Mouse (Mus musculus) central nervous system, embryonic 18 days (tissue): ENCODE data around the gene Olfr1221. TPM values are rescaled to one million over a fixed set of nuclear protein-coding genes. Genes with fewer than 3 reads are reported as not detected.

Source experiments
- polyA plus RNA-seq: library from polyadenylated mRNA; depleted of rRNA; stranded (reverse); fragments of >200 nt; gene quantifications from 2 replicates; pipeline ENCODE4 v1.2.3, GENCODE M21; 2012; rRNA removed

Olfr1221 gene
- polyA plus RNA-seq = not detected in 2 replicates

GRCm38 (mm10) chr2:89117183-89117582 is at the start of gene Olfr1221:
TSS of gene Olfr1221 (minus strand) at chr2:89117283.

DNA sequence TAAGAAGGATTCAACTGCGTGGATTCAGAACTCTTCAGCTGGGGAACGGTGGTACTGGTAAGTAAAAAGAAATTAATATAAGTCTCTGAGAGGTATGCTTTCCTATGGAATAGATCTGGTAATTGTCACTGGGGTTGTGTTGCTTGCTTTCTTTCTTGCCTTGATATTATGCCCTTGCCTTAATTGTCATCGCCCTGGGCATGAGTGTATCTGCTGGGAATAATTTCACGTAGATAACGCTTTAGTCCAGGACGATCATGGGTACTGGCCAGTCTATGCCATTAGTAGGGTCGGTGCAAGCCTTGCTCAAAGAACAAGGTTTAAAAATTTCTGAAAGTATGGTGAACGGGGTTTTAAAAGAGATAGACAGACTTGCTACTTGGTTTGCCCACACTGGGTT is 46.9 kb upstream of the Olfr1221 start, which contains the start of gene Olfr1224-ps1:
Gene Olfr1224-ps1, minus strand, starts transcription at position 101 of the 400 bp plus-strand sequence.

GRCm38 (mm10) chr2:89151460-89151859 is 34.4 kb upstream of the Olfr1221 start, which contains the start of gene Olfr1223:
TSS of gene Olfr1223 (minus strand) at chr2:89151560.

DNA sequence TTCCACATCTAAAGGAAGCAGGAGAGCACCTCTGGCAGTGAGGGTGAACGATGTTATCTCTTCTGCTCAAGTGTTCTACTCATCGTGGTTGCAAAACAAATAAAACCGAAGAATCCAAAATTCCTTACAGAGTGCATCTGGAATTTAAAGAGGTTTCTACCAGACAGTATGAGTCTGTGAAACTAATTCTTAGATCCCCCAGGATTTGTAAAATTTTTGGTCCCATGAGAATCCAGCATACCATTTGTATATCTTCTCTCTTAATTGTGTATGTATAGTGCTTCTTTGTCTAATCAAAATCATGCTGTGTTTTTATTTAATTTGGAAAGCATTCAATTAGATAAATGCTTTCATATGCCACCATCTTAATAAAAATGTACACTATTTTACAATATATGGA is 15.9 kb upstream of the Olfr1221 start, which contains the start of gene Olfr1222:
Gene Olfr1222, minus strand, starts transcription at position 101 of the 400 bp plus-strand sequence.

DNA sequence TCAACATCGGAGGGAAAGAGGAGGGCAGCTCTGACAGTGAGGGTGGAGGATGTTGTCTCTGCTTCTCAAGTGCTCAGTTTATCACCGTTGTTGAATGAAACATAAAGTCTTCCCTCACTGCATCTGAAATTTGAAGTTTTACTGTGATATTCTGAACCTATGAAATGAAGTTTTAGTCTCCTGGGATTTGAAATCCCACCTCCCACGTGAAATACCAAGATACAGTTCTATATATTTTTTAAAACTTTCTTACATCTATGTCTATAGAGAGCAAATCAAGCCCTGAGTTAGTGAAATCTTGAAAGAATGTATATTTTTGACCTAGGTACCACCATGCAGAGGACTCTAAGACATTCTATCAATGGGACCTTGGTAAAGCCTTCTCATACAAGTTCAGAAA is 10.3 kb downstream of the Olfr1221 start, which contains the start of gene Olfr1220:
Gene Olfr1220, minus strand, starts transcription at position 101 of the 400 bp plus-strand sequence.

GRCm38 (mm10) chr2:89083413-89083812 is 33.7 kb downstream of the Olfr1221 start, which contains the start of gene Olfr1219:
TSS of gene Olfr1219 (minus strand) at chr2:89083513.

GRCm38 (mm10) chr2:89061087-89061486 is 56.0 kb downstream of the Olfr1221 start, which contains the start of gene Olfr1218:
TSS of gene Olfr1218 (minus strand) at chr2:89061187.

Other genes starting within 250 kb of the Olfr1221 start
- gene Olfr1208, start 215.0 kb downstream of the Olfr1221 start, polyA plus RNA-seq = not detected in 2 replicates
- not detected in 2 replicates for gene Olfr1209, start 202.1 kb downstream of the Olfr1221 start, polyA plus RNA-seq
- not detected in 2 replicates for gene Olfr1211, start 179.2 kb downstream of the Olfr1221 start, polyA plus RNA-seq
- gene Olfr1212, start 163.3 kb downstream of the Olfr1221 start, polyA plus RNA-seq = not detected in 2 replicates
- not detected in 2 replicates for gene Gm13762, start 137.0 kb downstream of the Olfr1221 start, polyA plus RNA-seq
- not detected in 2 replicates for gene Olfr1214, start 124.6 kb downstream of the Olfr1221 start, polyA plus RNA-seq
- gene Olfr1215, start 110.3 kb downstream of the Olfr1221 start, polyA plus RNA-seq = not detected in 2 replicates
- gene Olfr1216, start 98.9 kb downstream of the Olfr1221 start, polyA plus RNA-seq = not detected in 2 replicates
- gene Olfr1217, start 85.2 kb downstream of the Olfr1221 start, polyA plus RNA-seq = not detected in 2 replicates
- not detected in 2 replicates for gene Olfr1218, start 56.1 kb downstream of the Olfr1221 start, polyA plus RNA-seq
- not detected in 2 replicates for gene Olfr1219, start 33.8 kb downstream of the Olfr1221 start, polyA plus RNA-seq
- not detected in 2 replicates for gene Olfr1220, start 10.4 kb downstream of the Olfr1221 start, polyA plus RNA-seq
- not detected in 2 replicates for gene Olfr1222, start 15.8 kb upstream of the Olfr1221 start, polyA plus RNA-seq
- gene Olfr1223, start 34.3 kb upstream of the Olfr1221 start, polyA plus RNA-seq = not detected in 2 replicates
- gene Olfr1224-ps1, start 46.8 kb upstream of the Olfr1221 start, polyA plus RNA-seq = not detected in 2 replicates
- gene Olfr1225, start 57.4 kb upstream of the Olfr1221 start, polyA plus RNA-seq = not detected in 2 replicates
- not detected in 2 replicates for gene Olfr1226, start 82.8 kb upstream of the Olfr1221 start, polyA plus RNA-seq
- gene Olfr1228, start 136.8 kb upstream of the Olfr1221 start, polyA plus RNA-seq = not detected in 2 replicates
- not detected in 2 replicates for gene Olfr1229, start 170.7 kb upstream of the Olfr1221 start, polyA plus RNA-seq
- not detected in 2 replicates for gene Olfr1230, start 180.0 kb upstream of the Olfr1221 start, polyA plus RNA-seq
- not detected in 2 replicates for gene Olfr1231, start 189.8 kb upstream of the Olfr1221 start, polyA plus RNA-seq
- gene Olfr1232, start 212.4 kb upstream of the Olfr1221 start, polyA plus RNA-seq = not detected in 2 replicates
- not detected in 2 replicates for gene Olfr1233, start 225.1 kb upstream of the Olfr1221 start, polyA plus RNA-seq
- gene Olfr1234, start 247.6 kb upstream of the Olfr1221 start, polyA plus RNA-seq = not detected in 2 replicates